Mouse (Mus musculus) 416B (cell line): ENCODE data around the gene Nfkbiz.

Source experiments
- DNase-seq: peaks from one replicate; pipeline ENCODE4 v3.0.0; 2011; ENCODE audit warnings: low read depth

The Nfkbiz gene

GRCm38 (mm10) chr16:55801629-55802028, 37.1 kb downstream of the Nfkbiz start:
- peak; percentile 33 for DNase-seq

- peak; percentile 63 for DNase-seq
These were observed 39.9 kb downstream of the Nfkbiz start for GRCm38 (mm10) chr16:55798845-55799244.

GRCm38 (mm10) chr16:55790326-55790725, 48.4 kb downstream of the Nfkbiz start:
- no peak for DNase-seq

- DNase-seq, result no peak
These were observed 49.4 kb downstream of the Nfkbiz start for GRCm38 (mm10) chr16:55789291-55789690.

- peak; percentile 53 for DNase-seq
These were observed 50.0 kb downstream of the Nfkbiz start for GRCm38 (mm10) chr16:55788671-55789070.

GRCm38 (mm10) chr16:55787385-55788072, 51.2 kb downstream of the Nfkbiz start:
- no peak for DNase-seq

GRCm38 (mm10) chr16:55784379-55784778, 54.3 kb downstream of the Nfkbiz start:
- no peak for DNase-seq

- no peak for DNase-seq
These were observed 54.8 kb downstream of the Nfkbiz start for GRCm38 (mm10) chr16:55783923-55784322.

GRCm38 (mm10) chr16:55782911-55783310, 55.8 kb downstream of the Nfkbiz start:
- no peak for DNase-seq

- peak; percentile 33 for DNase-seq
These were observed 56.9 kb downstream of the Nfkbiz start for GRCm38 (mm10) chr16:55781809-55782208.

- no peak for DNase-seq
These were observed 57.6 kb downstream of the Nfkbiz start for GRCm38 (mm10) chr16:55780958-55781558.

GRCm38 (mm10) chr16:55776329-55776728, 62.4 kb downstream of the Nfkbiz start:
- DNase-seq, result no peak

- no peak for DNase-seq
These were observed 68.5 kb downstream of the Nfkbiz start for GRCm38 (mm10) chr16:55770247-55770646.
